Mouse (Mus musculus) E14TG2a.4 (cell line): ENCODE results near the gene Med7.

ENCODE experiments used
- CTCF ChIP-seq: conservative IDR thresholded peaks from 2 replicates; pipeline ENCODE4 v1.5.1; 2014; ENCODE audit warnings: low read length
- NANOG ChIP-seq: IDR thresholded peaks from 2 replicates; pipeline ENCODE4 v1.6.1; 2014; ENCODE audit warnings: borderline replicate concordance, low read length, mixed read lengths
- POU5F1 ChIP-seq: IDR thresholded peaks from 2 replicates; pipeline ENCODE4 v1.6.1; 2014; ENCODE audit warnings: low read length, borderline replicate concordance

DNA sequence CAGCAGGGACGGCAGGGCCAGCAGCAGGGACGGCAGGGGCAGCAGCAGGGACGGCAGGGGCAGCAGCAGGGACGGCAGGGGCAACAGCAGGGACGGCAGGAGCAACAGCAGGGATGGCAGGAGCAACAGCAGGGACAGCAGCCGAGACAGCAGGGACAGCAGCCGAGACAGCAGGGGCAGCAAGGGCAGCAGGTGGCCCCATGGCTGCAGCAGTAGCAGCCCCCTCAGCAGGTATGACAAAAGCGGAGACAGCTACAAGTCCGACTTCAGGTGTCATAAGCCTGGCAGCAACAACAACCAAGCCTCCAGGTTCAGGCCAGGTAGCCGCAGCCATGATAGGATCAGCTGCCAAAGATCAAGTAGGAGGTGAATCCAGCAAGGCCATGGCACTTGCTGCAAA is 30.0 kb upstream of the Med7 start:
- TF ChIP-seq CTCF (no peak), POU5F1 (no peak), NANOG (no peak)
